Mouse (Mus musculus): Measurements from ENCODE around the gene Nwd1.

DNA sequence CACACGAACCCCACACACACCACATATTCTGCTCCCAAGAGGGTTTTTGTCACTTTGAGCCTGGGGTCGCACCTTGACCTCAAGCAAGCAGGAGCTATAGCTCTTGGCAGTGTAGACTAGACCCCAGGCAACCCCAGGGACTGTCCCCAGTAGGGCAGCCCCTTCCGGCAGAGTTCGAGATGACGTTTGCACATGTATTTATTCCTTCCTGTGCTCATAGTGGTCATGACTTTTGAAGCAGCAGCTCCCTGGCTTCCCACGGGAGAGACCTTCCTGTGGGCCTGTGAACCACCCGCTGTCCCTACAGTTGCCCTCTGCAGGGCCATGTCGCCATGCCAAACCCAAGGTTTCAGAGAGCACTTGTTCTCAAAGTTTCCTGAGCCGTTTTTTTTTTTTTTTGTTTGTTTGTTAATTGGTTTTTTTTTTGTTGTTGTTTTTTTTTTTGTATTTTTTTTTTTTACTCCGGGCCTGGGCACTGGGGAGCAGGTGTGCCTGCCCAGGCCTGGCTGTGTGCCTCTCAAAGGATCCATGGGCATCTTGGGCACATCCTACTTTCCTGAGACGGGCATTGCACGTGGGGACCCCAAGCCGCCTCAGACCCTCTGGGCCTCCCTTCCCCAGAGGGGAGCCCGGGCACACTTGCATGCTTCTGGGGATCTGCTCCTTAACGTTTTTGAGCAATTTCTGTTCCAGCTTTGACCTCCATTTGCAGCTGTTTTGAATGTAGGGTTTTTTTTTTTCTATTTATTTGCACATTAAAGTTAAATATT, 111.1 kb downstream of the Nwd1 start:
- TF ChIP-seq CTCF (IDR thresholded peaks at IDR 0.05; ENCODE audit: low read depth) = no peak
- TF ChIP-seq EP300 (IDR thresholded peaks at IDR 0.05; ENCODE audit: low read depth) = no peak
